Mouse (Mus musculus): ENCODE data around the gene Cachd1.

- no peak for TF ChIP-seq POLR2AphosphoS2 (IDR thresholded peaks at IDR 0.05; ENCODE audit: insufficient read length, low read depth)
- no peak for TF ChIP-seq MYOG (IDR thresholded peaks at IDR 0.05; ENCODE audit: control insufficient read depth in 1 of 3, insufficient read depth in 1 of 3, insufficient read length in 2 of 3, low read depth in 2 of 3)
- TF ChIP-seq POLR2A (IDR thresholded peaks at IDR 0.05; ENCODE audit: insufficient read length, low read depth), result no peak
- no peak for TF ChIP-seq MAX (IDR thresholded peaks at IDR 0.05; ENCODE audit: low read depth)
- TF ChIP-seq CEBPB (IDR thresholded peaks at IDR 0.05; ENCODE audit: insufficient read depth, poor library complexity, severe bottlenecking), result no peak
- TF ChIP-seq MYOD1 (IDR thresholded peaks at IDR 0.05; ENCODE audit: control insufficient read depth in 1 of 3, insufficient read length in 2 of 3, low read depth in 2 of 3), result no peak
- TF ChIP-seq USF1 (IDR thresholded peaks at IDR 0.05; ENCODE audit: low read depth), result no peak
- no peak for TF ChIP-seq TCF12 (IDR thresholded peaks at IDR 0.05; ENCODE audit: insufficient read depth, poor library complexity, severe bottlenecking)
- no peak for TF ChIP-seq E2F4 (IDR thresholded peaks at IDR 0.05; ENCODE audit: insufficient read depth)
- TF ChIP-seq REST (IDR thresholded peaks at IDR 0.05; ENCODE audit: insufficient read depth, insufficient read length), result no peak
- no peak for TF ChIP-seq SRF (IDR thresholded peaks at IDR 0.05; ENCODE audit: control insufficient read depth, insufficient read length, low read depth)
- no peak for TF ChIP-seq TCF3 (IDR thresholded peaks at IDR 0.05; ENCODE audit: insufficient read length, low read depth)
Observed at GRCm38 (mm10) chr4:100822526-100822925, 46.1 kb downstream of the Cachd1 start.
